ENCODE assay signal across 8 mouse cellular contexts in the genomic region with DNA sequence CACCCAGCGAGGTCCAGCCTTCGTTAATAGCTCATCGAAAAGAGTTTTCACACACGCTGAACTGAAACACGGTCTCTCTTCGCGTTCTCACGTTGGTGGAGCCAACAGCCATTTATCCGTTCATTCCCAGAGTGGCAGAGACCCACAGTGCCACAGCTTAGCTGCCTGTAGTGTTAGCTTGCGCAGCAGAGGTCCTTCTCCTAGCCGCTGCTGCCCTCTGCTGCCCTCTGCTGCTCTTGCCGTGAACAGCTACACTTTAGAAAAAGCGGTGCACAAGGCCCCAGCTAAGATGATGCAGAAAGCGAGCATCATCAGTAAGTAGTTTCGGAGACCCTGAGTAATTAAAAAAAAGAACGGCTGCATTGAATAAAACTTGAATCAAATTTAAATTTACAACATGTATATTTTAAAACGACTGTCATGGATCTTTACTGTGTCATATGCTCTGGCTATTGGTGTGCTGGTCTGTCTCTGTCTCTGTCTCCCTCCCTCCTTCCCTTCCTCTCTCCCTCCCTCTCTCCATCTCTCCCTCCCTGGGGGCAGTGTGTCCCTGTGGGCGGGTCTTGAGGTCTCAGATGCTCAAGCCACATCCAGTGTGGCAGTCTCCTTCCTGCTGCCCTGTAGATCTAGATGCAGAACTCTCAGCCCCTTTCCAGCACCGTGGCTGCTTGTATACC. TPM values are rescaled to one million over a fixed set of nuclear protein-coding genes. Genes with fewer than 3 reads are reported as not detected.
DNase-seq lines count a peak whose midpoint lies in the region; TF ChIP-seq lines count a peak whose summit lies in the region.

No protein-coding gene starts in this region.

- no peak overlapping the region for H3K4me3 ChIP-seq in embryonic fibroblast, embryonic 13.5 days (ENCODE audit: insufficient read depth, low read length)
- no peak overlapping the region for H3K4me3 ChIP-seq in lung, adult 2 months (replicated peaks; ENCODE audit: extremely low read depth, low read depth, low read length)

- H3K27ac ChIP-seq in embryonic fibroblast, embryonic 13.5 days (ENCODE audit: insufficient read depth, low read length), result no peak overlapping the region

- peak; percentile 27 to 43 for DNase-seq in CD8-positive naive resting alpha-beta T cell, adult 2 months (ENCODE audit: low read depth in 2 of 2, low spot score in 2 of 2)
- peak; percentile 90 for DNase-seq in brain, adult 2 months (ENCODE audit: low read depth, low spot score)
- DNase-seq in heart, postnatal 10 days, result peak; percentile 73 to 82
- DNase-seq in layer of hippocampus, adult 11-12 months (ENCODE audit: low spot score), result peak; percentile 86
- peak; percentile 62 for DNase-seq in lung, adult 2 months
- peak; percentile 65 for DNase-seq in ovary, postnatal 14 days (ENCODE audit: low spot score)
- peak; percentile 71 for DNase-seq in thymus, postnatal 14 days

- peak; percentile 97 for TF ChIP-seq CTCF in embryonic fibroblast, embryonic 13.5 days (IDR thresholded peaks at IDR 0.05; ENCODE audit: borderline replicate concordance, insufficient read depth, low read length)
- peak; percentile 87 for TF ChIP-seq CTCF in lung, adult 2 months (IDR thresholded peaks at IDR 0.05; ENCODE audit: insufficient read depth, low read length)

- intact Hi-C loops in heart, postnatal 10 days (cut with DNase I), result loop anchor here (10.0 kb wide), 1 partner anchor 859 kb away; no protein-coding TSS in a partner anchor

- WGBS in lung, adult 2 months, result 29% methylated on average over 19 of the region's 19 CpGs

- TF ChIP-seq POLR2A in embryonic fibroblast, embryonic 13.5 days (IDR thresholded peaks at IDR 0.05; ENCODE audit: low read depth, low read length), result no peak
- TF ChIP-seq POLR2A in lung, adult 2 months (IDR thresholded peaks at IDR 0.05; ENCODE audit: borderline replicate concordance, extremely low read depth, low read depth, low read length), result no peak

- 0 out of 2 replicates have a peak, but pooled peaks cover 2% of the 10 kb centered on the region for H3K4me1 ChIP-seq in embryonic fibroblast, embryonic 13.5 days (ENCODE audit: control insufficient read depth, insufficient read depth, low read length)
- H3K4me1 ChIP-seq in lung, adult 2 months (ENCODE audit: control insufficient read depth, insufficient read depth, low read length), result no peaks in the 10 kb centered on the region

RNA-seq across cellular contexts. Expression of gene Tmem144, which starts 38.6 kb away (rescaled TPM):
- 7.9 and 8.4 TPM in 2 replicates for polyA plus RNA-seq in embryonic fibroblast, embryonic 13.5 days (2011; ENCODE audit: insufficient read length, low read depth, missing spikeins)
- 1 to 10 TPM; 9.4 to 9.7 TPM for total RNA-seq in heart, postnatal 10 days (2021)
- polyA plus RNA-seq in lung, adult 2 months (2012; rRNA removed), result 0.92 and 1.9 TPM in 2 replicates

Comparison
In these comparisons a context has a peak if more than half of its experiments do, and no peak if none do; other contexts are left out.
1. DNase-seq: peak in every context shown above with its lines; median percentile 90 in brain, adult 2 months; 86 in layer of hippocampus, adult 11-12 months; 78 in heart, postnatal 10 days; 71 in thymus, postnatal 14 days; 65 in ovary, postnatal 14 days; 62 in lung, adult 2 months; 35 in CD8-positive naive resting alpha-beta T cell, adult 2 months.